Mouse (Mus musculus): ENCODE data around the gene 2610001J05Rik. TPM values are rescaled to one million over a fixed set of nuclear protein-coding genes. Genes with fewer than 3 reads are reported as not detected.

Gene 2610001J05Rik
- polyA plus RNA-seq (2012; rRNA removed) = 42.7 and 54.4 TPM in 2 replicates

DNA sequence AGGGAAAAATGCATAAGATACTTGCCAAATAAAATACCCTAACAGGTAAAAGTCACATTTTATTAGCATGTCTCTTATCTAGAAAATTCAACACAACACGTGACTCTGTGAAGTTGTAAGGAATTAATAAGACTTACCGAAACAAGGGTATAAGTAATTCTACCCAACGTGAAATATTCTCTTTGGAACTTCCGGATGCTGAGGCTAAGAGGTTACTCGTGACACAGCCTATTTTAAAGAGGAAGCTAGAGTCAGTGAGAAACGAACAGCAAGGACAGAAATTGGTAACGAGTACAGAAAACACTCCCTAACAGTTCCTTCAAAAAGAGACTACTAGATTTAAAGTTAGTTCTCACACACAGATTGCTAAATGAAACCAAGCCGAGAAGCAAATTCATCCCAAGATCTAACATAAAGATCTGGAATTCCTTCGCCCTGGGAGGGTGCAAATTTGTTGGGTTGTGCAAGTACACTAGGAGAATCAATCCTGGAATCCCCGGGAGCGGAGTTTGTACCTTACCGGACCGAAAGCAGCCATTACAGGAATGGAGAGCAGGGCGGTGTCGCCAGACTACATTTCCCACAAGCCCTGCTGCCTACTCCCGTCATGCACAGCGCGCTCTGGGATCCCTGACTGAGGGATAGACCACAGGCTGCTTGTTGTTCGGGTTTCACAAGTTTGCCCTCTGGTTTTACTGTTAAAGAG is at the start of gene 2610001J05Rik:
2610001J05Rik (minus strand) TSS at position 600 of the 706 bp plus-strand sequence.
- Histone ChIP-seq H3K36me3 (ENCODE audit: control insufficient read depth, insufficient read depth, low read length) (peaks cover 2% of the 10 kb centered on the region; the same call in 1 of the 2 replicates), H3K4me1 (ENCODE audit: control insufficient read depth, insufficient read depth, low read length) (peaks cover 7% of the 10 kb centered on the region), H3K27ac (ENCODE audit: insufficient read depth, low read depth, low read length) (peak within 1 kb of the TSS; percentile 96), H3K4me3 (ENCODE audit: insufficient read depth, low read depth, low read length) (peak within 1 kb of the TSS; percentile 90), H3K27me3 (replicated peaks; ENCODE audit: control insufficient read depth, insufficient read depth, low read length) (no peaks in the 10 kb centered on the region)
- WGBS = under 1% methylated on average over 19 of the region's 19 CpGs
- peak; percentile 96 for DNase-seq
- peak; percentile 96 for TF ChIP-seq POLR2A (IDR thresholded peaks at IDR 0.05; ENCODE audit: low read depth, low read length)
- TF ChIP-seq CTCF (conservative IDR thresholded peaks at IDR 0.05; ENCODE audit: insufficient read depth, insufficient read length, low read depth, low read length) = no peak

DNA sequence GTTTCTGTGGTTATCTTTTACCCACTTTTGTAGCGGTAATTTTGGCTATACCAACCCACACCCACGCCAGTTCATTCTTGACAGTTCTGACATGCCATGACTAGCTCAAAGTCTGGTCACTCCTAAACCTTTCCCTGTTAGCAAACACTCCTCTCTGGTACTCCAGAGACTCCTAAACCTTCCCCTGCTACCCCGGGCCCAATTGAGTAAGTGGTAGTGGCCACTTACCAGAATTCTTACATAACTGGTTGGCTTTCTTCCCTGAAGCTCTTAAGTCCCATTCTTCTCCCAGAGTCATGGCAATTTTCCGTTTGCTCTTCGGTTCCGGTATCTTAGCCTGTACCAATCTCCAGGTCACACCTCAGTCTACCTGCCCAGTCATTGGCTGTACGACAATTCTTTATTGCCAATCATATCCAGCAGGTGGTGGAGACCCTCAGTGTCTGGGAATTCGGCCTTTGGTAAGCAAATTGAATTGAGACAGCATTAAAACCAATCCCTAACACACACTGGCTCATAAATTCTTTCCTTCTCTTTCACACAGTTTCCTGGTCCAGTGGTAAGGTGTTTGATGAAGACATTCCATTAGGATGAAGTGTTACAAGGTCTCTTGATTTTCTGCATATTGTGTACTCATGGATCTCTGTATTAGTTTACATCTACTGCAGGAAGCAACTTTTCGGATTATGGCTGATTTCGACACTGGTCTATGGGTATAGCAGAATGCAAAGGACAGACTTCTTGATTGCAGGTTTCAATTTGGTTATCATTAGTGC is 38.6 kb upstream of the 2610001J05Rik start:
- Histone ChIP-seq H3K27me3 (replicated peaks; ENCODE audit: control insufficient read depth, insufficient read depth, low read length) (no peaks in the 10 kb centered on the region), H3K4me1 (ENCODE audit: control insufficient read depth, insufficient read depth, low read length) (no peaks in the 10 kb centered on the region; the same call in 1 of the 2 replicates), H3K36me3 (ENCODE audit: control insufficient read depth, insufficient read depth, low read length) (no peaks in the 10 kb centered on the region), H3K4me3 (ENCODE audit: insufficient read depth, low read depth, low read length) (no peak overlapping the region), H3K27ac (ENCODE audit: insufficient read depth, low read depth, low read length) (no peak overlapping the region)
- DNase-seq = no peak
- TF ChIP-seq CTCF (conservative IDR thresholded peaks at IDR 0.05; ENCODE audit: insufficient read depth, insufficient read length, low read depth, low read length) (no peak), POLR2A (IDR thresholded peaks at IDR 0.05; ENCODE audit: low read depth, low read length) (no peak)
- WGBS = 89% methylated on average over 10 of the region's 10 CpGs

DNA sequence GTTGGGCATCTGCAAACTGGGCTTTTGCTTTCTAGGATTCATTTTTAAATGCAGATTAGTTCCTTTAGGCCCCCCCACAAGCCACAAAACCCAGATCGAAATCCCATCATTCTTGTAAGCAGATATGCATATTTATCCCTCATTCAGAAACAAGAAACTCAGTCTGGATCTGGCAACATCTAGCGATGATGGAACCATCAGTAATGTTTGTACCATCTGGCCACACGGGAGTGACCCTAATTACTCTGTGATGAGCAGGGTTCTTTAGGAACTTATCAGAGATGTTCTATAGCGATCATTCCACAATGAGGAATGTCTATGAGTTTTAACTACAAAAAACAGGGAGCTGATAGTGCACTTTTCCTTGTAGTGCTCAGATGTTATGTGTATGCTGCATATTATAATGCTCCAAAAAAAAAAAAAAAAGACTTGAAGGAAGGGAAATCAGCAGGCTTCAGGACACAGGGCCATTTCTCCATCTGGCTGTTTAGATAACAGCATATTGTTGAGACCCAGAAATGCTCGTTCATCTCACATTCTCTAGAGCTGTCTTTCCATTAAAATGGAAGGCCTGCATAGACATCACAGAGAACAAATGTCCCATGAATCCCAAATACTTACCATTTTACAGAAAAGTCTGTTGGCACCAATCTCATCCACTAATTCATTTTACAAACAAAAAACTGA is 31.8 kb upstream of the 2610001J05Rik start:
- Histone ChIP-seq H3K27ac (ENCODE audit: insufficient read depth, low read depth, low read length) (no peak overlapping the region), H3K36me3 (ENCODE audit: control insufficient read depth, insufficient read depth, low read length) (no peaks in the 10 kb centered on the region), H3K4me3 (ENCODE audit: insufficient read depth, low read depth, low read length) (no peak overlapping the region), H3K27me3 (replicated peaks; ENCODE audit: control insufficient read depth, insufficient read depth, low read length) (no peaks in the 10 kb centered on the region), H3K4me1 (ENCODE audit: control insufficient read depth, insufficient read depth, low read length) (no peaks in the 10 kb centered on the region)
- no peak for TF ChIP-seq POLR2A (IDR thresholded peaks at IDR 0.05; ENCODE audit: low read depth, low read length)
- TF ChIP-seq CTCF (conservative IDR thresholded peaks at IDR 0.05; ENCODE audit: insufficient read depth, insufficient read length, low read depth, low read length) = no peak
- 84% methylated on average over 5 of the region's 5 CpGs for WGBS
- DNase-seq = no peak

DNA sequence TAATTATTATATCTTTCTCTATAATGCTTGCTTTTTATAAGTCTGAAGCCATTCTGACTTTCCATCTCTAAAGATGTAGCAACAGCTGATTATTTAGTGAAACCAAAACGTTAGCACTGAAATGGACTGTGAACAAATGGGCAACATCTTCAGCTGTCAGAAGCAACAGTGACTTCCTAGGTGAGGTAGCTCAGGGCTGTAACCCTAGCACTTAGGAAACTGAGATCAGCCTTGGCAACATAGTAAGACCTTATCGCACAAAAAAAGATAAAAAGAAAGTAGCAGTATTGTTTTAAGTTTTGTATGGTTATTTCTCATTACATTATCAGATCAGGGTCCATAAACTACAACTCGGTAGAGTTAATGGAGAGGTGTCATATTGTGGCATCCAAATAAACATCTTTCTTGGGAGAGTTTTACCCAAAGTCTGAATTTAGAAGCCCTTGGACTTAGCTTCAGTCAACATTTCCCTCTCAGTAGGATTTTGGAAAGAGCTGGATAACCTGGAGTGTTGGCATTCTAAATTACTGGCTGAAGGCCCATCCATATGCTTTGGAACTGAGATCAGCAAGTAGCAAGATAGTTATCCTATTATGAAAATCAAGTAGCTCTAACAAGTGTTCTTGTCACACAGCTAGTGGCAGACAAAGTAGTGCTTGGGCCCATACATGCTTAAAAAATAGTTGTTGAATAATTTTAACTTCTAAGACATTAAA is 13.7 kb upstream of the 2610001J05Rik start:
- H3K27me3 ChIP-seq (replicated peaks; ENCODE audit: control insufficient read depth, insufficient read depth, low read length) = no peaks in the 10 kb centered on the region
- peaks cover 3% of the 10 kb centered on the region; the same call in 1 of the 2 replicates for H3K36me3 ChIP-seq (ENCODE audit: control insufficient read depth, insufficient read depth, low read length)
- no peak overlapping the region for H3K27ac ChIP-seq (ENCODE audit: insufficient read depth, low read depth, low read length)
- no peaks in the 10 kb centered on the region for H3K4me1 ChIP-seq (ENCODE audit: control insufficient read depth, insufficient read depth, low read length)
- no peak for TF ChIP-seq POLR2A (IDR thresholded peaks at IDR 0.05; ENCODE audit: low read depth, low read length)
- no peak for TF ChIP-seq CTCF (conservative IDR thresholded peaks at IDR 0.05; ENCODE audit: insufficient read depth, insufficient read length, low read depth, low read length)
- DNase-seq = no peak
- H3K4me3 ChIP-seq (ENCODE audit: insufficient read depth, low read depth, low read length) = no peak overlapping the region
- WGBS = 81% methylated on average over 3 of the region's 3 CpGs

DNA sequence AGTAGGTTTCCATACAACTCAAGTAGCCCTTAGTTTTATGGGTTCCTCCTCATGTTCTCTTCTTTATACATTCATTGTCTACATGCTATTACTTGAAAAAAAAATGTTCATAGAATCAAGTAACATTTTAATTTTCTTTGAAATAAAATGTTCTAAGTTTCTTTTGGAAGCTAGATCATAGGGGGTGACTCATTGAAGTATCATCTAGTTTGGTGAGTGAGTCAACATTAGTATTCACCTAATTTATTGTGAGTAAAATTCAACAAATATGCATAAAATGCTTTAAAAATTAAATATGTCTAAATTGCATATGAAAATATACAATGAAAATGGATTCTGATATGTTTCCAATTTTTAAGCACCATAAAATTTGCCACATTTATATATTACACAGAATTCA is 11.6 kb upstream of the 2610001J05Rik start:
- no peak for DNase-seq
- no peak for TF ChIP-seq CTCF (conservative IDR thresholded peaks at IDR 0.05; ENCODE audit: insufficient read depth, insufficient read length, low read depth, low read length)
- no peak for TF ChIP-seq POLR2A (IDR thresholded peaks at IDR 0.05; ENCODE audit: low read depth, low read length)
- no peak overlapping the region for H3K4me3 ChIP-seq (ENCODE audit: insufficient read depth, low read depth, low read length)
- H3K27ac ChIP-seq (ENCODE audit: insufficient read depth, low read depth, low read length) = no peak overlapping the region
- H3K36me3 ChIP-seq (ENCODE audit: control insufficient read depth, insufficient read depth, low read length) = peaks cover 3% of the 10 kb centered on the region; the same call in 1 of the 2 replicates
- no peaks in the 10 kb centered on the region for H3K4me1 ChIP-seq (ENCODE audit: control insufficient read depth, insufficient read depth, low read length)
- H3K27me3 ChIP-seq (replicated peaks; ENCODE audit: control insufficient read depth, insufficient read depth, low read length) = no peaks in the 10 kb centered on the region

DNA sequence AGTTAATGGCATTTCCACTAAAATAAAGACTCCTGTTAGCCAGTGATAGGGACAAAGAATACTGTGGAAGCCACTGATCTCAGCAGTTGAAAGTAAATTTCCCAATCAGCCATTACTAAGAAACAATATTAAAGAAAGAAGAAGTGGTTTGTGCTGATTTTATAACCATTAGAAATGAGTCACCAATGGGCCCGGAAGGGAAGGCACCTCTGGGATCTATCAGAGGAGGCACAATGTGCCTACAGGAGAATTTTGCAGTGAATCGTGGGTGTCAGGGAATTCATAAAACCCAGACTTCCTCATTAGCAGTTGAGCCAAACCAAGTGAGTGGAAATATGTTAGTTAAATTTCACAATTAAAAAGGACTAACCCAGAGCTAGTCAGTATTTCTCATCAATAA is 2.6 kb upstream of the 2610001J05Rik start:
- no peaks in the 10 kb centered on the region for H3K36me3 ChIP-seq (ENCODE audit: control insufficient read depth, insufficient read depth, low read length)
- WGBS = 92% methylated on average over 2 of the region's 2 CpGs
- H3K4me1 ChIP-seq (ENCODE audit: control insufficient read depth, insufficient read depth, low read length) = peaks cover 7% of the 10 kb centered on the region
- no peak overlapping the region for H3K27ac ChIP-seq (ENCODE audit: insufficient read depth, low read depth, low read length)
- DNase-seq = no peak
- no peak overlapping the region for H3K4me3 ChIP-seq (ENCODE audit: insufficient read depth, low read depth, low read length)
- TF ChIP-seq POLR2A (IDR thresholded peaks at IDR 0.05; ENCODE audit: low read depth, low read length) = no peak
- no peak for TF ChIP-seq CTCF (conservative IDR thresholded peaks at IDR 0.05; ENCODE audit: insufficient read depth, insufficient read length, low read depth, low read length)
- no peaks in the 10 kb centered on the region for H3K27me3 ChIP-seq (replicated peaks; ENCODE audit: control insufficient read depth, insufficient read depth, low read length)
